Mouse (Mus musculus) retina, postnatal 7 days (tissue): ENCODE measurements around the gene Fzr1.

Experiments
- DNase-seq: peaks from one replicate; pipeline ENCODE4 v3.0.0-alpha.2; 2012; ENCODE audit warnings: low read depth, low spot score

The Fzr1 gene

GRCm38 (mm10) chr10:81416581-81417226 lies 38.4 kb upstream of the Fzr1 start:
- DNase-seq = peak; percentile 80

GRCm38 (mm10) chr10:81415549-81416310 lies 37.4 kb upstream of the Fzr1 start:
- no peak for DNase-seq

GRCm38 (mm10) chr10:81415146-81415545 lies 36.8 kb upstream of the Fzr1 start:
- DNase-seq = no peak

GRCm38 (mm10) chr10:81414682-81415081 lies 36.4 kb upstream of the Fzr1 start:
- DNase-seq = no peak

- peak; percentile 77 for DNase-seq
Measured at GRCm38 (mm10) chr10:81413310-81414261, 35.3 kb upstream of the Fzr1 start.

GRCm38 (mm10) chr10:81412586-81413309 lies 34.4 kb upstream of the Fzr1 start:
- DNase-seq = no peak

- no peak for DNase-seq
Measured at GRCm38 (mm10) chr10:81411471-81412400, 33.4 kb upstream of the Fzr1 start.

GRCm38 (mm10) chr10:81410981-81411380 lies 32.7 kb upstream of the Fzr1 start:
- no peak for DNase-seq

GRCm38 (mm10) chr10:81410350-81410749 lies 32.0 kb upstream of the Fzr1 start:
- DNase-seq = no peak

- no peak for DNase-seq
Measured at GRCm38 (mm10) chr10:81409330-81409729, 31.0 kb upstream of the Fzr1 start.

- no peak for DNase-seq
Measured at GRCm38 (mm10) chr10:81408871-81409291, 30.6 kb upstream of the Fzr1 start.

GRCm38 (mm10) chr10:81408424-81408729 lies 30.1 kb upstream of the Fzr1 start:
- DNase-seq = no peak

- no peak for DNase-seq
Measured at GRCm38 (mm10) chr10:81407539-81408423, 29.5 kb upstream of the Fzr1 start.

- DNase-seq = no peak
Measured at GRCm38 (mm10) chr10:81406504-81407440, 28.5 kb upstream of the Fzr1 start.

- no peak for DNase-seq
Measured at GRCm38 (mm10) chr10:81405588-81406201, 27.4 kb upstream of the Fzr1 start.

- DNase-seq = no peak
Measured at GRCm38 (mm10) chr10:81404720-81405119, 26.4 kb upstream of the Fzr1 start.

- DNase-seq = no peak
Measured at GRCm38 (mm10) chr10:81404082-81404481, 25.8 kb upstream of the Fzr1 start.

- DNase-seq = no peak
Measured at GRCm38 (mm10) chr10:81403511-81403910, 25.2 kb upstream of the Fzr1 start.
